Mouse (Mus musculus): Measurements from ENCODE around the gene Ndufc1. TPM values are rescaled to one million over a fixed set of nuclear protein-coding genes. Genes with fewer than 3 reads are reported as not detected.
A peak's percentile ranks its signal among the peaks of the same experiment; 100 is the strongest.

Ndufc1 gene
- total and polyA plus RNA-seq, 3 experiments: 115 to 207 TPM; not detected in 1

DNA sequence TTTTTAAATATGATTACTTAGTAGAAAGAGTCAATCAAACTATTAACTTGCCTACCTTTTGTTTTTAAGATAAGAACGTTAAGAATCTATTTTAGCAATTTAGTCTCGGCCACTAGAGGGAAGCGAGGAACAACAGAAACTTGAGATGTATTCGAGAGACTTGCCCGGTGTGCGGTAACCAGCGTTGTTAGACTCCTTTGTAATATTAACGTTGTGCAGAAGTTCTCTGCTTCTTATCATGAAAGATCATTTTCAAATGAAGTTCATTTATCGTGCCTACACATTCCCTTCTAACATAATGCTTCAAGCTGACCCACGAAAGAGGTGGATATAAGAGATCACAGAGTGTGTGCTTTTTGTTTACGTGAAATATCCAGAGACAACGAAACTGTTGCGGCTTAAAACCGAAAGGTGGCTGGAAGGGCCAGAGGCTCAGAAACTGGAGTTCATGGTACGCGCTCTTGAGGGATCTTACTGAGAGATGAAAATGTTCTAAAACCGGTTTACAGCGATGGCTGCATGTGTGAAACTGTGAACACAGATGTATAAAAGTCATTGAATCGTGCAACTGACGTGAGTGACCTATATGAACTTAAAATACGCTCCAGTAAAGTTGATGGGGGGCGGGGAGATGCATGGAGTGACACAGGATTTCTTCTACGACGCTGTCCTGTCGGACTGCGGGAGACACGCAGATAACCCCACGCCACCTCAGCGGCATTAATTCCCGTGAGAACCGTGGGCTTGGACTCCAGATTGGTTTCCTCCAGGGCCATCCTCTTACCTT lies 30.7 kb downstream of the Ndufc1 start (continued):
- TF ChIP-seq USF2 (IDR thresholded peaks at IDR 0.05; ENCODE audit: borderline replicate concordance in 1 of 2, insufficient read depth in 1 of 2, low read depth in 1 of 2, low read length in 2 of 2) (no peak), SIN3A (IDR thresholded peaks at IDR 0.05; ENCODE audit: low read length) (peak; percentile 85), MAX (IDR thresholded peaks at IDR 0.05; ENCODE audit: low read length) (no peak), SMC3 (IDR thresholded peaks at IDR 0.05; ENCODE audit: low read depth, low read length) (peak; percentile 37), TCF12 (IDR thresholded peaks at IDR 0.05; ENCODE audit: low read depth, low read length) (no peak; the same call in none of the 2 replicates), CHD2 (IDR thresholded peaks at IDR 0.05; ENCODE audit: low read length) (peak; percentile 19), POLR2AphosphoS5 (IDR thresholded peaks at IDR 0.05; ENCODE audit: borderline replicate concordance, low read depth, low read length) (no peak), JUND (IDR thresholded peaks at IDR 0.05; ENCODE audit: low read depth, low read length) (0 out of 2 replicates have a peak, but pooled peaks have one; percentile 33), MAFK (IDR thresholded peaks at IDR 0.05; ENCODE audit: borderline replicate concordance, low read depth, low read length) (no peak), HCFC1 (IDR thresholded peaks at IDR 0.05; ENCODE audit: low read depth, low read length) (peak; percentile 39; the same call in 1 of the 2 replicates), ZNF384 (IDR thresholded peaks at IDR 0.05; ENCODE audit: low read depth, low read length) (no peak), NRF1 (IDR thresholded peaks at IDR 0.05; ENCODE audit: insufficient read depth, low read depth, low read length, poor library complexity, severe bottlenecking) (no peak), BHLHE40 (IDR thresholded peaks at IDR 0.05; ENCODE audit: borderline replicate concordance, low read depth, low read length) (no peak), USF1 (IDR thresholded peaks at IDR 0.05; ENCODE audit: low read depth, low read length) (no peak), CTCF (IDR thresholded peaks at IDR 0.05 in 2 of 3, conservative IDR thresholded peaks at IDR 0.05 in 1 of 3; ENCODE audit: control insufficient read depth in 1 of 3, insufficient read depth in 1 of 3, low read depth in 2 of 3, low read length in 3 of 3, poor library complexity in 1 of 3, severe bottlenecking in 1 of 3) (peak; percentile 9 to 68 (median 52); a peak in 4 of 6 replicates), UBTF (IDR thresholded peaks at IDR 0.05; ENCODE audit: borderline replicate concordance, insufficient read depth, low read depth, low read length) (no peak), GATA1 (IDR thresholded peaks at IDR 0.05; ENCODE audit: low read depth, low read length) (peak; percentile 34), POLR2A (IDR thresholded peaks at IDR 0.05; ENCODE audit: control insufficient read depth in 1 of 2, insufficient read depth in 1 of 2, low read depth in 1 of 2, low read length in 2 of 2, poor library complexity in 1 of 2) (no peak; a peak in 1 of 4 replicates), E2F4 (IDR thresholded peaks at IDR 0.05; ENCODE audit: borderline replicate concordance, low read depth, low read length) (0 out of 2 replicates have a peak, but pooled peaks have one; percentile 27), MAZ (IDR thresholded peaks at IDR 0.05; ENCODE audit: low read depth, low read length) (0 out of 2 replicates have a peak, but pooled peaks have one; percentile 4)
